Mouse (Mus musculus) liver, postnatal 0 days (tissue): ENCODE measurements around the gene Lrit3. TPM values are rescaled to one million over a fixed set of nuclear protein-coding genes. Genes with fewer than 3 reads are reported as not detected.

ENCODE experiments used
- ATAC-seq: fragments of 200-750 bp; cut with Nextera tagmentation; 2 replicates; pipeline ENCODE4 v1.8.0; 2017; ENCODE audit warnings: mild to moderate bottlenecking, moderate library complexity
- DNase-seq: peaks from one replicate; pipeline ENCODE4 v3.0.0-alpha.2; 2016
- H3K27ac ChIP-seq: fragments of 300-500 bp; sonication (generic); 2 replicates; pipeline ENCODE4 v1.5.1; 2014; ENCODE audit warnings: antibody characterized with exemption, moderate library complexity, mild to moderate bottlenecking, low read depth
- H3K27me3 ChIP-seq: fragments of 300-500 bp; sonication (generic); 2 replicates; pipeline ENCODE4 v1.6.1; 2014; ENCODE audit warnings: low read length, control low read depth, mixed read lengths; ENCODE audit not compliant: insufficient read depth
- H3K36me3 ChIP-seq: fragments of 300-500 bp; sonication (generic); replicated peaks from 2 replicates; pipeline ENCODE4 v1.6.1; 2014; ENCODE audit warnings: mild to moderate bottlenecking, control low read depth, low read length, moderate library complexity, mixed read lengths; ENCODE audit not compliant: insufficient read depth
- H3K4me1 ChIP-seq: fragments of 300-500 bp; sonication (generic); 2 replicates; pipeline ENCODE4 v1.6.1; 2014; ENCODE audit warnings: antibody characterized with exemption, mild to moderate bottlenecking, control low read depth; ENCODE audit not compliant: insufficient read depth
- H3K4me2 ChIP-seq: fragments of 300-500 bp; sonication (generic); 2 replicates; pipeline ENCODE4 v1.6.1; 2014; ENCODE audit warnings: low read depth, mild to moderate bottlenecking, low read length, moderate library complexity, mixed read lengths
- H3K4me3 ChIP-seq: fragments of 300-500 bp; sonication (generic); 2 replicates; pipeline ENCODE4 v1.5.1; 2014; ENCODE audit warnings: low read depth, low read length
- H3K9ac ChIP-seq: fragments of 300-500 bp; sonication (generic); replicated peaks from 2 replicates; pipeline ENCODE4 v1.6.1; 2014; ENCODE audit warnings: mild to moderate bottlenecking, moderate library complexity
- H3K9me3 ChIP-seq: fragments of 300-500 bp; sonication (generic); 2 replicates; pipeline ENCODE4 v1.6.1; 2016; ENCODE audit warnings: mild to moderate bottlenecking, control low read depth, low read length, mixed read lengths
- CTCF ChIP-seq: sonication (generic); IDR thresholded peaks from 2 replicates; pipeline ENCODE4 v1.5.1; 2016; ENCODE audit warnings: antibody characterized with exemption, low read depth
- EP300 ChIP-seq: IDR thresholded peaks from 2 replicates; pipeline ENCODE4 v1.6.1; 2016; ENCODE audit warnings: antibody characterized with exemption, low read depth, mild to moderate bottlenecking
- WGBS: fragments of 180-500 bp; shearing (Covaris S2); extraction: QIAGEN DNeasy Blood & Tissue Kit; methylation state at CpG from one replicate; pipeline ENCODE4 v1.1.7; 2014; ENCODE audit not compliant: insufficient replicate concordance; 5-methylcytosine and 5-hydroxymethylcytosine counted together
- polyA plus RNA-seq: library from polyadenylated mRNA; unstranded; fragments of >200 nt; fragmentation: Nextera tagmentation; extraction: Ambion mirVana; gene quantifications from 2 replicates; pipeline ENCODE4 v1.2.1, GENCODE M21; 2015

The Lrit3 gene
- polyA plus RNA-seq, 1 experiment from 2014 or later = not detected

- 38% methylated on average over 6 of the region's 6 CpGs for WGBS
- H3K9ac ChIP-seq = peak within 1 kb of the TSS; percentile 33
- peak within 1 kb of the TSS; percentile 63 for H3K4me2 ChIP-seq
- no peaks in the 10 kb centered on the region for H3K27me3 ChIP-seq
- peak within 1 kb of the TSS; percentile 89 for H3K27ac ChIP-seq
- DNase-seq (no peak), ATAC-seq (no peak)
- peaks cover 21% of the 10 kb centered on the region for H3K4me1 ChIP-seq
- TF ChIP-seq EP300 (no peak), CTCF (no peak)
- no peaks in the 10 kb centered on the region for H3K36me3 ChIP-seq
- peak within 1 kb of the TSS; percentile 41 for H3K4me3 ChIP-seq
- no peaks in the 10 kb centered on the region for H3K9me3 ChIP-seq
Observed at GRCm38 (mm10) chr3:129835388-129835934, 31.6 kb upstream of the Lrit3 start, which contains the start of gene Cfi. TSS of gene Cfi (plus strand) at chr3:129835884.

DNA sequence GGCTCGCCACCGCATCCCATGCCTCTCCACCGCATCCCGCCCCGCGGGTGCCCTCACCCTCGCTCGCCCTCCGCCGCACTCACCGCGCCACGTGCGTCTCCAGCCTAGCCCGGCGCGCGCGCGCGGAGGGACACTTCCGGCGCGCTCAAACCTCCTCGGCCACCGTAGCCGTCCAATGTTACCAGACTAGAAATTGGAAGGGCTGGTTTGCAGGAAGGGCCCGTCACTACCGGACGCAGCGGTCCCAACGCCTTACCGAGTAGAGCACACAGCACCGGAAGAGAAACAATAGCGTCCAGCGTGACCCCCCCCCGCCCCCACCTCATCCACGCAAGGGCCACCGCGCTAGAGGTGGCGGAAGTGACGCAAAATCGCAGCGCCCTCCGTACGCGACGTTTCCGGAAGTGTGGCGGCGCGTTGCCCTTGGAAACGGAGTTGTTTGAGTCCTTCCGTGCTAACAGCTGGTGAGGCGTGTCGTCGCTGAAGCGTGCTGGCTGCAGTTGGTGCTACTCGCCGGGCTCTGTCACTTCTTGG lies 27.3 kb upstream of the Lrit3 start, which contains the start of gene Gar1:
Gar1 (minus strand) TSS at position 362 of the 534 bp plus-strand sequence.
- 1% methylated on average over 60 of the region's 60 CpGs for WGBS
- Histone ChIP-seq H3K27ac (peak within 1 kb of the TSS; percentile 83), H3K9me3 (no peaks in the 10 kb centered on the region), H3K36me3 (peaks cover 6% of the 10 kb centered on the region; the same call in 1 of the 2 replicates), H3K4me1 (peaks cover 24% of the 10 kb centered on the region), H3K4me3 (peak within 1 kb of the TSS; percentile 82), H3K27me3 (no peaks in the 10 kb centered on the region), H3K9ac (peak within 1 kb of the TSS; percentile 74), H3K4me2 (peak within 1 kb of the TSS; percentile 88)
- peak; percentile 97 for DNase-seq
- TF ChIP-seq CTCF = no peak
- TF ChIP-seq EP300 = peak; percentile 32; the same call in 1 of the 2 replicates
- peak; percentile 91 for ATAC-seq

- DNase-seq = peak; percentile 63
- ATAC-seq = peak; percentile 18
- WGBS = 1% methylated on average over 40 of the region's 45 CpGs
Observed at GRCm38 (mm10) chr3:129830626-129831025, 26.8 kb upstream of the Lrit3 start.

GRCm38 (mm10) chr3:129827691-129828090 lies 23.9 kb upstream of the Lrit3 start:
- DNase-seq (no peak), ATAC-seq (no peak)
- H3K27me3 ChIP-seq = no peaks in the 10 kb centered on the region
- peaks cover 13% of the 10 kb centered on the region for H3K4me1 ChIP-seq
- H3K4me3 ChIP-seq = no peak overlapping the region
- no peak overlapping the region for H3K27ac ChIP-seq
- H3K4me2 ChIP-seq = no peak overlapping the region
- H3K9me3 ChIP-seq = no peaks in the 10 kb centered on the region
- TF ChIP-seq EP300 (no peak), CTCF (no peak)
- H3K36me3 ChIP-seq = peaks cover 21% of the 10 kb centered on the region; the same call in 1 of the 2 replicates
- WGBS = 77% methylated on average over 5 of the region's 5 CpGs
- no peak overlapping the region for H3K9ac ChIP-seq

More at GRCm38 (mm10) chr3:129830626-129831025, 26.8 kb upstream of the Lrit3 start:
- peak overlapping the region; percentile 82 for H3K4me3 ChIP-seq
- H3K27ac ChIP-seq = peak overlapping the region; percentile 83
- peaks cover 23% of the 10 kb centered on the region for H3K4me1 ChIP-seq
- no peak for TF ChIP-seq EP300
- TF ChIP-seq CTCF = no peak
- H3K4me2 ChIP-seq = peak overlapping the region; percentile 88
- H3K9ac ChIP-seq = peak overlapping the region; percentile 74
- no peaks in the 10 kb centered on the region for H3K27me3 ChIP-seq
- H3K9me3 ChIP-seq = no peaks in the 10 kb centered on the region
- peaks cover 6% of the 10 kb centered on the region; the same call in 1 of the 2 replicates for H3K36me3 ChIP-seq

DNA sequence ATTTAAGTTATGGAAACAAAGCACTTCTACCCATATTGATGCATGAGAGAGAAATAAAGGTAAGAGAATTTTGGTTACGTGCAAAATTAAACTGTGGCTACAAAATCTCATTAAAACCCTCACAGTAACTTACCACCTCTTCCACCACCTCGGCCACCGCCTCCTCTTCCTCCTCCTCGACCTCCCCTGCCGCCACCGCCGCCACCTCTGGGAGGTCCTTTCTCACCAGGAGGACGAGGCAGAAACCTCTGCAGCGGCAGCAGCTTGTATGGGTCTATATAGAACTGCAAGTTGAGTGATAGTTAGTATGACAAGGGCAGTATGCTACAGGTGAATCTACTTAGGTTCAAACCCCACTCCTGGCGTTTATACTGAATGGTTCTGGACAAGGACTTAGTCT lies 22.9 kb upstream of the Lrit3 start:
- Histone ChIP-seq H3K4me1 (peaks cover 13% of the 10 kb centered on the region), H3K4me2 (no peak overlapping the region), H3K27me3 (no peaks in the 10 kb centered on the region), H3K4me3 (no peak overlapping the region), H3K27ac (no peak overlapping the region), H3K36me3 (peaks cover 21% of the 10 kb centered on the region; the same call in 1 of the 2 replicates), H3K9me3 (no peaks in the 10 kb centered on the region), H3K9ac (no peak overlapping the region)
- no peak for TF ChIP-seq CTCF
- no peak for TF ChIP-seq EP300
- DNase-seq = no peak
- WGBS = 83% methylated on average over 10 of the region's 10 CpGs
- no peak for ATAC-seq

- Histone ChIP-seq H3K27me3 (no peaks in the 10 kb centered on the region), H3K4me2 (no peak overlapping the region), H3K9ac (no peak overlapping the region), H3K4me1 (peaks cover 9% of the 10 kb centered on the region), H3K27ac (no peak overlapping the region), H3K36me3 (peaks cover 23% of the 10 kb centered on the region; the same call in 1 of the 2 replicates), H3K4me3 (no peak overlapping the region), H3K9me3 (no peaks in the 10 kb centered on the region)
- 88% methylated on average over 10 of the region's 10 CpGs for WGBS
- no peak for DNase-seq
- no peak for TF ChIP-seq CTCF
- no peak for TF ChIP-seq EP300
- no peak for ATAC-seq
Observed at GRCm38 (mm10) chr3:129824891-129825290, 21.1 kb upstream of the Lrit3 start.
